Mouse (Mus musculus): ENCODE data around the gene Ccdc154.
"Not testable (repeated sequence)": the region's sequence is repeated elsewhere in the genome, so short reads cannot be mapped to it uniquely, and the experiment has no call there.

GRCm38 (mm10) chr17:25125442-25126060, 36.7 kb upstream of the Ccdc154 start:
- TF ChIP-seq CTCF (IDR thresholded peaks at IDR 0.05; ENCODE audit: insufficient read depth, low read length); POLR2A (IDR thresholded peaks at IDR 0.05; ENCODE audit: borderline replicate concordance, extremely low read depth, low read depth, low read length): not testable (repeated sequence)
